Mouse (Mus musculus) heart, postnatal 0 days (tissue): Measurements from ENCODE around the gene Litaf. TPM values are rescaled to one million over a fixed set of nuclear protein-coding genes. Genes with fewer than 3 reads are reported as not detected.

ENCODE experiments used
- ATAC-seq: fragments of 200-750 bp; cut with Nextera tagmentation; 2 replicates; pipeline ENCODE4 v1.8.0; 2017; ENCODE audit warnings: low read depth, moderate number of reproducible peaks, moderate library complexity; ENCODE audit not compliant: insufficient read depth
- DNase-seq: peaks from one replicate; pipeline ENCODE4 v3.0.0-alpha.2; 2016; ENCODE audit warnings: low spot score
- H3K27ac ChIP-seq: fragments of 300-500 bp; sonication (generic); 2 replicates; pipeline ENCODE4 v1.5.1; 2014; ENCODE audit warnings: low read depth, mild to moderate bottlenecking
- H3K27me3 ChIP-seq: fragments of 300-500 bp; sonication (generic); 2 replicates; pipeline ENCODE4 v1.6.1; 2014; ENCODE audit warnings: low read length, mixed read lengths; ENCODE audit not compliant: control insufficient read depth, insufficient read depth
- H3K36me3 ChIP-seq: fragments of 300-500 bp; sonication (generic); replicated peaks from 2 replicates; pipeline ENCODE4 v1.6.1; 2014; ENCODE audit warnings: low read length, mixed read lengths; ENCODE audit not compliant: control insufficient read depth, insufficient read depth
- H3K4me1 ChIP-seq: fragments of 300-500 bp; sonication (generic); 2 replicates; pipeline ENCODE4 v1.6.1; 2014; ENCODE audit warnings: antibody characterized with exemption; ENCODE audit not compliant: control insufficient read depth, insufficient read depth
- H3K4me2 ChIP-seq: fragments of 300-500 bp; sonication (generic); 2 replicates; pipeline ENCODE4 v1.6.1; 2014; ENCODE audit warnings: low read depth, mild to moderate bottlenecking, low read length, moderate library complexity
- H3K4me3 ChIP-seq: fragments of 300-500 bp; sonication (generic); 2 replicates; pipeline ENCODE4 v1.5.1; 2014; ENCODE audit warnings: low read depth, low read length
- H3K9ac ChIP-seq: fragments of 300-500 bp; sonication (generic); replicated peaks from 2 replicates; pipeline ENCODE4 v1.6.1; 2014; ENCODE audit warnings: low read depth, low read length, mixed read lengths
- H3K9me3 ChIP-seq: fragments of 300-500 bp; sonication (generic); replicated peaks from 2 replicates; pipeline ENCODE4 v1.6.1; 2016; ENCODE audit warnings: low read length; ENCODE audit not compliant: control insufficient read depth
- CTCF ChIP-seq: IDR thresholded peaks from 2 replicates; pipeline ENCODE4 v1.5.1; 2016; ENCODE audit warnings: antibody characterized with exemption, control low read depth, low read depth
- EP300 ChIP-seq: IDR thresholded peaks from 2 replicates; pipeline ENCODE4 v1.6.1; 2016; ENCODE audit warnings: antibody characterized with exemption, low read depth
- WGBS: fragments of 180-500 bp; shearing (Covaris S2); extraction: QIAGEN DNeasy Blood & Tissue Kit; methylation state at CpG from one replicate; pipeline ENCODE4 v1.1.7; 2014; 5-methylcytosine and 5-hydroxymethylcytosine counted together
- polyA plus RNA-seq: library from polyadenylated mRNA; unstranded; fragments of >200 nt; fragmentation: Nextera tagmentation; extraction: Ambion mirVana; gene quantifications from 2 replicates; pipeline ENCODE4 v1.2.1, GENCODE M21; 2015
- total RNA-seq: library from RNA; depleted of rRNA; stranded (reverse); fragments of >200 nt; gene quantifications from 2 replicates; pipeline ENCODE4 v1.2.3, GENCODE M21; 2014; ENCODE audit warnings: low replicate concordance

The Litaf gene
- total and polyA plus RNA-seq, 2 experiments from 2014 or later: 55.7 to 77.1 TPM

DNA sequence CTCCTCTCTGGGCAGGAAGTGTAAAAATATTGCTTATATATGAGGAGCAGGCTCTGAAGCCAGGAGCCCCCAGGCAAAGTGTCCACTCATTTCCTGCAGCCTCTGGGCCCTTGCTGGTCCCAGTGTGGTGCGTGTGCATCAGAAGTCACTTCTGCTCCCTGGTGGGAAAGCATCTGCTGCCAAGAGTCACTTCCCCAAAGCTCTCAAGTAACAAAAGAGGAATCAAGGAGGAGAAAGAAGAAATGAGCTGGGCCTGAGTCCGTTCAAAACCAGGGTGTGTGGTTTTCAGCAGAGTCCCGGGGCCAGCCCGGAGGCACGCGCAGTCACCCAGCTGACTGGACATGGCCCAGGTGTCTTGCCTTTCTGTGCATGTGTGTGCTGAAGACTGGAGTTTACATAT, 59.9 kb downstream of the Litaf start:
- 78% methylated on average over 6 of the region's 6 CpGs for WGBS

GRCm38 (mm10) chr16:11001703-11002659, 64.0 kb downstream of the Litaf start:
- H3K4me1 ChIP-seq: no peaks in the 10 kb centered on the region
- H3K9ac ChIP-seq: no peak overlapping the region
- no peak overlapping the region for H3K4me2 ChIP-seq
- no peaks in the 10 kb centered on the region for H3K27me3 ChIP-seq
- ATAC-seq (peak; percentile 50), DNase-seq (no peak)
- no peaks in the 10 kb centered on the region for H3K36me3 ChIP-seq
- TF ChIP-seq CTCF (no peak), EP300 (no peak)
- no peak overlapping the region for H3K4me3 ChIP-seq
- 81% methylated on average over 7 of the region's 7 CpGs for WGBS
- H3K9me3 ChIP-seq: no peaks in the 10 kb centered on the region
- H3K27ac ChIP-seq: no peak overlapping the region

More for the DNA sequence above, 59.9 kb downstream of the Litaf start:
- Histone ChIP-seq H3K4me1 (peaks cover 12% of the 10 kb centered on the region), H3K27me3 (no peaks in the 10 kb centered on the region), H3K9ac (no peak overlapping the region), H3K36me3 (no peaks in the 10 kb centered on the region), H3K4me3 (no peak overlapping the region), H3K27ac (peak overlapping the region; percentile 97), H3K9me3 (no peaks in the 10 kb centered on the region), H3K4me2 (no peak overlapping the region)
- DNase-seq: no peak
- ATAC-seq: no peak
- TF ChIP-seq EP300 (no peak), CTCF (no peak)

- TF ChIP-seq CTCF (no peak), EP300 (no peak)
- Histone ChIP-seq H3K27me3 (no peaks in the 10 kb centered on the region), H3K4me3 (no peak overlapping the region), H3K27ac (no peak overlapping the region), H3K4me1 (no peaks in the 10 kb centered on the region), H3K9ac (no peak overlapping the region), H3K9me3 (no peaks in the 10 kb centered on the region), H3K36me3 (no peaks in the 10 kb centered on the region), H3K4me2 (no peak overlapping the region)
- DNase-seq: no peak
- 36% methylated on average over 3 of the region's 3 CpGs for WGBS
- ATAC-seq: no peak
Measured at GRCm38 (mm10) chr16:10999809-11000208, 66.1 kb downstream of the Litaf start.

DNA sequence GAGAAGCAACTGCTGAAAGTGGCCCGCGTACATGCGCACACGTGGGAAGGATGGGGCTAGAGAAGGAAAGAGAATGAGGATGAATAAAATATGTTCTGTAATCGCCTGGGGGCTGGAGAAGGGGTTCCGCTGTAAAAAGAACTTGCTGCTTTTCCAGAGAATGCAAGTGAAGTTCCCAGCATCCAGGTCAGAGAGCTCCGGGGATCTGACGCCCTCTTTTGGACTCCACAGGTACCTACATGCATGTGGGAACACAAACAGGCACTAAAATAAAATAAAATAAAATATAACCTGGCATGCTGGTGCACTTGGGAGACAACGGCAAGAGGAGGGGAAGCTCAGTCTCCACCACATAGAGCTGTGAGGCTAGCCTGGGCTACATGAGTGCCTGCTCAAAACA, 67.7 kb downstream of the Litaf start:
- no peak overlapping the region for H3K4me3 ChIP-seq
- 79% methylated on average over 9 of the region's 9 CpGs for WGBS
- H3K9me3 ChIP-seq: no peaks in the 10 kb centered on the region
- TF ChIP-seq CTCF (no peak), EP300 (no peak)
- no peaks in the 10 kb centered on the region for H3K4me1 ChIP-seq
- no peak overlapping the region for H3K9ac ChIP-seq
- no peaks in the 10 kb centered on the region for H3K27me3 ChIP-seq
- H3K27ac ChIP-seq: no peak overlapping the region
- ATAC-seq: no peak
- H3K4me2 ChIP-seq: no peak overlapping the region
- H3K36me3 ChIP-seq: no peaks in the 10 kb centered on the region
- DNase-seq: no peak

DNA sequence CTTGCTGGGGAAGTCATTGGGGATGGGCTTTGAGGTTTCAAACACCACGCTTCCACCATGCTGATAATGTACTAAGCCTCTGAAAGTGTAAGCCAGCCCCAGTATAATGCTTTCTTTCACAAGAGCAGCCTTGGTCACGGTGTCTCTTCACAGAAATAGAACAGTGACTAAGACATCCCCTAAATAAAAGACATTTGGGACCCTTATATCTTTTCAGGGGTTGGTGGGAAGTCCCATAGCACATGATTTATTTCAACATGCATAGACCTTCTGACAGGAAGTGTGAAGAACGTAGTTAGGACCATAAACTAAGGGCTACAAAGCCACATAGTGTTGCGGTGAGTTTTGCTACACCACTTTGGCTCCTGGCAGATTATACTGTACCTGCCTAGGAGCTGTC, 69.4 kb downstream of the Litaf start:
- WGBS: 77% methylated on average over 4 of the region's 4 CpGs
- H3K4me2 ChIP-seq: no peak overlapping the region
- H3K4me3 ChIP-seq: no peak overlapping the region

More for the DNA sequence above, 69.4 kb downstream of the Litaf start:
- no peak overlapping the region for H3K27ac ChIP-seq
- H3K9ac ChIP-seq: no peak overlapping the region
- peaks cover 5% of the 10 kb centered on the region; the same call in 1 of the 2 replicates for H3K4me1 ChIP-seq
- no peaks in the 10 kb centered on the region for H3K36me3 ChIP-seq
- ATAC-seq (no peak), DNase-seq (no peak)
- H3K27me3 ChIP-seq: no peaks in the 10 kb centered on the region
- no peak for TF ChIP-seq CTCF
- no peak for TF ChIP-seq EP300
- no peaks in the 10 kb centered on the region for H3K9me3 ChIP-seq
